Mouse (Mus musculus): ENCODE results near the gene Htra3.

Gene Htra3

GRCm38 (mm10) chr5:35695815-35696214 is 16.2 kb upstream of the Htra3 start:
- DNase-seq (ENCODE audit: low spot score), result no peak

DNA sequence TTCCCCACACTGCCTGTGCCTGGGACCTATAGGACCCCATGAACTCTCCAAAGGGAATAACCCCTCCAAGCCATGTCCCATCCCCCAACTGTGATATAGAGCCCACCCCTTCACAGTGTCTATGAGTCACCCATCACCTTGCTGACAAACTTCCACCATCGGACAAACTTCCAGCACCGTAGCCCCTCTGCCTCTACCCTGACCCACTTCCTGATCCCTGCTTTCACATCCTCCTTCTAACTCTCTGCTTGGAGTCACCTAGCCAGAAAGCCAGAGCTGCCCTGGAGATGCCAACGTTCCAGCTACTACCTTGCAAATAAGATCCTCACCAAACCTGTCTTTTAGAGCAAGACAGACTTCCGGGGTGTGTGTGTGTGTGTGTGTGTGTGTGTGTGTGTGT is 14.1 kb upstream of the Htra3 start:
- no peak for DNase-seq (ENCODE audit: low spot score)

GRCm38 (mm10) chr5:35691246-35691645 is 11.7 kb upstream of the Htra3 start:
- DNase-seq (ENCODE audit: low spot score), result no peak

- no peak for DNase-seq (ENCODE audit: low spot score)
These were observed 11.0 kb upstream of the Htra3 start for GRCm38 (mm10) chr5:35690485-35691165.

- DNase-seq (ENCODE audit: low spot score), result no peak
These were observed 9.8 kb upstream of the Htra3 start for GRCm38 (mm10) chr5:35689374-35689773.

DNA sequence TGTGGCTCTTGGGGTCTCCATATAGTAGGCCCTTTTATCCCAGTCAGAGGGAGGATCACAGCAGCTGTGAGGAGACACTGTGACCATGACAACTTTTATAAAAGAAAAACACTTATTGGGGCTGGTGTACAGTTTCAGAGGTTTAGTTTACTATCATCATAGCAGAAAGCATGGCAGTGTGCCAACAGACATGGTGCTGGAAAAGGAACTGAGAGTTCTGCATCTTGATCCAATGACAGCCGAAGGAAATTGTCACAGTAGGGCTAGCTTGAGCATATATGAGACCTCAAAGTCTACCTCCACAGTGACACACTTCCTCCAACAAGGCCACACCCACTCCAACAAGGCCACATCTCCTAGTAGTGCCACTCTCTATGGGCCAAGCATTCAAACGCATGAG is 9.3 kb upstream of the Htra3 start:
- DNase-seq (ENCODE audit: low spot score), result no peak

DNA sequence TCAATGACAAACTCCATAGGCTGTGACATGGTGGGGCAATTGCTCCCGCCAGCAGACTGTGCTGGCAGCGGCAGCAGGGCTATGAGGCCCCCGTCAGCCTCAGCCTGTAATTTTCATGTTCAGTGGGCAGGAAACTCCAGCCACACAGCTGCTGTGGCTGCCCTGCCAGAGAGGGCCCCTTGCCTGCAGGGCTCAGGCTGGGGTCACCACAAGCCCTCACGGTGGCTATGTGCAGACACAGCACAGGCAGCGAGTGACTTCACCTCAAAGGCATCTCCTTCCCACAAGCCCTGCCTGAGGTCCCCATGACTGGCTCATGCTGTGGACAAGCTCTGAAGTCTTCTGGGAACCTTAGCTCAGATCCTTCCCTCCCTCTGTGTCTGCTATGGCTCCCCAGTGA is 7.5 kb upstream of the Htra3 start:
- DNase-seq (ENCODE audit: low spot score), result no peak

GRCm38 (mm10) chr5:35686336-35686735 is 6.8 kb upstream of the Htra3 start:
- DNase-seq (ENCODE audit: low spot score), result no peak

- no peak for DNase-seq (ENCODE audit: low spot score)
These were observed 5.5 kb upstream of the Htra3 start for GRCm38 (mm10) chr5:35685079-35685478.

- no peak for DNase-seq (ENCODE audit: low spot score)
These were observed 1.4 kb upstream of the Htra3 start for GRCm38 (mm10) chr5:35680958-35681357.

- DNase-seq (ENCODE audit: low spot score), result no peak
These were observed 2.6 kb downstream of the Htra3 start for GRCm38 (mm10) chr5:35676964-35677363.

DNA sequence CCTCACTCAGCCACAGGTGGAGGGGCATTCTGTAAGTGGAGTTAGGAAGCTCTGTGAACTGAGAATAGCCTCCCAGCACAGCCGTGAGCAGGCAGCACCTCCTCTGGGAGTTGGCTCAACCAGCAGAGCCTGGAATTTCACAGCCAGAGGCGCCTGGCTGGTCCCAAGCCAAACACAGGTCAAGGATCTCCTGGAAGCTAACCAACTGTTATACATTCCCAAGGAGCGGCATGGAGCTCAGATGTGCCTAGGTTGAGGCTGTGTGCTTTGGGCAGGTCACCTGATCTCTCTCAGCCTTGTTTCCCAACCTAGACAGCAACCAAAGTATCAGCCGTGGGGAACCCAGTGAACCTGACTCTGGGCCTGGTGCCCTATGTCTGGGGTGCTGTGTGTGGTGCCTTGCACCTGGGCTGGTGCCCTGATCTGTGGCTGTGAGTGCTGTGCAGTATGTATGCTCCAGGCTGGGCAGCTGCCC is 5.5 kb downstream of the Htra3 start:
- DNase-seq (ENCODE audit: low spot score), result no peak

- peak; percentile 9 for DNase-seq (ENCODE audit: low spot score)
These were observed 6.5 kb downstream of the Htra3 start for GRCm38 (mm10) chr5:35673086-35673485.

- no peak for DNase-seq (ENCODE audit: low spot score)
These were observed 7.0 kb downstream of the Htra3 start for GRCm38 (mm10) chr5:35672581-35672980.

DNA sequence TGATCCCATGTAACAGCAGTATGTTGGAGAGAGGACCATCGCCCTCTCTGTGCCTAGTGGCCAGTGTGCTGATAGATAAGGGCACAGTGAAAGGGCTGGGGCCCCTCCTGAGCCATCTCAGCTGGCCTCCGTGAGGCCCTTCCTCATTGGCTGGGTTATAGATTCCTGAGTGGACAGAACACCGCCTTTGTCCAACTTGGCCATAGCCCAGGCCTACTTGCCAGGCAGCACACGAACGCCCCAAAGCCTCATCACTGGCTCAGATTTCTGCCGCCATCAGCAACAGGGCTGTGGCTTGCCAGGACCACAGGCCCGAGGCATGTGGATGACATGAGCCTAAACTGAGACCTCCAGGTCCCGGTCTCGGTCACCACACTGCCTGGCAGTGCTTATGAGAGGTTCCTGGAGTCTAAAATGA is 8.1 kb downstream of the Htra3 start:
- no peak for DNase-seq (ENCODE audit: low spot score)

DNA sequence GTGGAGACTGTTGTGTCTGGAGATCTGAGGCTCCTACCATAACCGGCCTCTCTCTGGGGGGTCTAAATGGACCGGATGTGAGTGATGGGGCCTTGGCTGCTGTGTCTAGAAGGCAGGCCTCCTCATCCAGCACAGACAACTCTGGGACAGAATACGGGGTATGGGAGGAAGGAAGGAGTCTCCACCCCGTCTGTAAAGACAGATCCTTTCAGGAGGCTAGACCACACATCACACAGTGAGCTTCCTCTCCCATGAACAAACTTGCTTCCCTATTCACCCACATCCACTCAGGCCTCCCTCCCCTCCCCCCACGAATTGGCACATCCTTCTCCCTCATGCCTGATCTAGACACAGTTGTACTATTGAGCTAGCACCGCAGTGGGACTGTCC is 9.2 kb downstream of the Htra3 start:
- no peak for DNase-seq (ENCODE audit: low spot score)

DNA sequence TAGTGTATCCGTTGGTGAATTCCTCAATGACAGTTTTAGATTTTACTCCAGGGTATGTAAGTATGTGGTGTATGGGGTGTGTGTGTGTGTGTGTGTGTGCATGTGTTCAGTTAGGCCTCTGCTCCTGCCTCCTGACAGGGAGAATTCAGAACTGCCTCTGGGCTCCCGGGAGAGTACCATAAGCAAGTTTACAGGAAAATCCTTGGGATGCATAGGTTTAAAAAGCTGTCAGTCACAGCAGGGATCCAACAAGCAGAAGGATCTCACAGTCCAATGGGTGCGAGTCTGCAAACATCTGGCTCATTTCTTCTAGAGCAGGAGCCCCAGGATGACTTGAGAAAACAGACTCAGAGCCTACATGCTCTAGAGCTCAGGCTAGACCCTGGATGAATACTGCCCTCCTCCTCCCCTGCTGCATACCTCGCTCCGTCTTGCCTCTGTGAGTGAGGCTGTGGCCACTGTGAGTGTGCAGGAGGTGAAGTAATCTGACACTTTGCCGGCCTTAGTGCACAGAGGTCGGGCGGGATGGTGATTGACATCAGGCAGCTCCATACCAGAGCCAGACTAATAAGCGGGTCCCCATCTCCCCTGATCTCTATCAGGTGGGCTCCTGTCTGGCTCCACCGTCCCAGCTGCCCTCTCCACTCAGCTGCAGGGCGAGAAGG is 9.7 kb downstream of the Htra3 start:
- no peak for DNase-seq (ENCODE audit: low spot score)

DNA sequence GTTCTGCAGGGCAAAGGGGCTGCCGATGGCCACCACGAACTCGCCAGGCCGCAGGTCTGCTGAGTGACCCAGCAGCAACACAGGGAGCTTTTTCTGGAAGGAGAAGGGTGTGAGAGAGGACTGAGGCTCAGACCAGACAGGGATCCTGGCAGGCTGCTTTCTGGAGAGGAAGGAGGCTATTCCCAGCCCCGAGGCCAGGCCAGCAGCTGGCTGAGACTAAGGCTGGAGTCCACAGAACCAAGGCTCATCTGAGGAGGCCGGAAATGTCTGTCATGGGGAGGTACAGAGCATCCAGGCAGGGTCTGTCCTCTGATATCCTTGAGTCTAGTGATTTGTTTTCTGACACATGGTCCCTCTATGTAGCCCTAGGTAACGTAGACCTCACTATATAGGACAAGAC is 13.4 kb downstream of the Htra3 start:
- DNase-seq (ENCODE audit: low spot score), result no peak

DNA sequence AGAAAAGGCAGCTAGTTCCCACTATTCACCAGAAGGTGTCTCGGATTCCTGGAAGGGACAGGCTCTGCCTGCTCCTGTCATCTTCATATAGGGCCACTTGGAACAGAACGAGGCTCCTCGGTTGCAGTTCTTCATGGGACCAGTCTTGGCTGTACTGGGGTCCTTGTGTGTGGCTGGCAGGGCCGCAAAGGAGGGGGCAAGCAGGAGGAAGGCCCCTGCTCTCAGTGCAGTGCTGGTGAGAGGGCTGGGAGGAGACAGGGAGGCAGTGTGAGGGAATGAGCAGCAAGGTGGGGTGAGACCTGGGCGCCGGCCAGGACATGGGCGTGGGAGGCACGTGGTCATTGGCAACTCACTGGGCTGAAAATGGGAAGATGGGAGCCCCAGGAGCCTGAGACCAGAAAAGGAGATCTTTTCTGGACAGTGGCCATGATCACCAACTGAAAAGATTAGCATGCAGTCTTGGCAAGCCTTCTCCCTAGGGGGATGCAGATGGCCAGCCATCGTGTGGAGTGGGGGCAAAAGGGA is 17.5 kb downstream of the Htra3 start:
- no peak for DNase-seq (ENCODE audit: low spot score)

- no peak for DNase-seq (ENCODE audit: low spot score)
These were observed 18.4 kb downstream of the Htra3 start for GRCm38 (mm10) chr5:35661210-35661609.

DNA sequence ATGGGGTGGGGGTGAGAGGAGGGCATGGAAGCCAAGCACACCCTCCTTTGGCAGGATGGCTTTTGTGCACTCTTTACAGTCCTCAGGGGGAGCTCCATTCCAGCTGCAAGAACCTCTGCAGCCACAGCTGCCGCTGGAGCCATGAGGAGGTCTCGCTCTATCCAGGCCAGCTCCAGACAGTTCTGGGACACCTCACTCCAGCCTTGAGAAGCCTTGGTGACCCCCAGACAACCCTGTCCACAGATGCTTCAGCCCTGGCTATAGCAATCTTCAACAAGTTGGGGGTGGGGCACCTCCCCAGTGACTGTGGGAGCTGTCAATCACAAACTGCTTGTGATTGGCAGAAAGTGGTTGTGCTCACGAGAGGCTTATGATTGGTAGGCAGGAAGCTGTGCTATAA is 20.1 kb downstream of the Htra3 start:
- no peak for DNase-seq (ENCODE audit: low spot score)

GRCm38 (mm10) chr5:35655753-35656485 is 23.7 kb downstream of the Htra3 start:
- no peak for DNase-seq (ENCODE audit: low spot score)
